Mouse (Mus musculus): Measurements from ENCODE around the gene Ucp2.

The Ucp2 gene

DNA sequence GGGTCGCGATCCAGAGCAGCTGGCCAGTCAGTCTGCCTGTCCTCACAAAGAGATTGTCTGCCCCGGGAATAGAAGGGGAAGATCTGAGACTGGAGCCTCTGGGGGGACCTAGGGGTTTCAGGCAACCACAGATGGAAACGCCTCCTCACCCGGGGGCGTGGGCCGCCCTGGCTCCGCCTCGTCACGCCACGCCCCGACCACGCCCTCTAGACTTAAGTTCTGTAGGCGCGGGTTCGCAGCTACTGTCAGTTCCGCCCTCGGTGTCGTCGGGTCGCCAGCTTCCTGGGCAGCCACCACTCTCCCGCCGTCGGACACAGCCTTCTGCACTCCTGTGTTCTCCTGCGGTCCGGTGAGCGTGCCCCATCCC is at the start of gene Ucp2:
Gene Ucp2, plus strand, starts transcription at position 221 of the 367 bp plus-strand sequence.
- DNase-seq, result peak; percentile 48

GRCm38 (mm10) chr7:100443728-100444127 is 49.4 kb upstream of the Ucp2 start:
- DNase-seq, result no peak

DNA sequence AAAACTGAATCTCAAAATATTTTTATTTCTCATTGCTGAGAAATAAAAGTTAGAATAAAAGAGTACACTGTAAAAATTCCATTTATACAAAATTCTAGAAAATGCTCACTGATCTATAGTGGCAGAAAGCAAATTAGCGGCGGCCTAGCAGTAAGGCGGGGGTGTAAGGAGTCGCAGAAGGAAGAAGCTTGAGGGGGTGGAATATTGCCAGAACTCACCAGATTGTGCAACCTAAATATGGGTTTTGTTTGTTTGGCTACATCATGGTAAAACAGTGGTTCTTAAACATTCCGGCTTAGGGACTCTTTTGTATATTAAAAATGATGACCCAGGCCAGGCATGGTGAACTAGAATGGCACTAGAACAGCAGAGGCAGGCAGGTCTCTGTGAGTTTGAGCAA is 46.9 kb upstream of the Ucp2 start:
- DNase-seq, result no peak

DNA sequence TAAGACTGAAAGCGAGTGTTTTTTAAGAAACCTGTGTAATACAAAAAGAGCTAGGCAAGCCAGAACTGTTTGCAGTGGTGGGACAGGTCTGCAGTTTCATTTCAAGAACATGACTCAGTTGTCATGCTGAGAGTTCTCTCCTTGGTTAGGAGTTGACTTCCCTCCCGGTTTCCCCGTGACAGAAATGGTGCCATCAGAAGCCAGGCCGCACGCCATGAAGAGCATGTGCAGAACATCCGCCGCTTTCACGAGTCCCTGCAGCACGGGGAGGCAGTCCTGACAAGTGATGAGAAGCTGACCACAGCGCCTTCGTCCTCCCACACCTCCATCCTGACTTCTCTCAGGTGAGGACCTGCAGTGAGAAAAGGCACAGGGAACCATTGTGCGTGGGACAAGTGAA is 44.6 kb upstream of the Ucp2 start:
- no peak for DNase-seq

DNA sequence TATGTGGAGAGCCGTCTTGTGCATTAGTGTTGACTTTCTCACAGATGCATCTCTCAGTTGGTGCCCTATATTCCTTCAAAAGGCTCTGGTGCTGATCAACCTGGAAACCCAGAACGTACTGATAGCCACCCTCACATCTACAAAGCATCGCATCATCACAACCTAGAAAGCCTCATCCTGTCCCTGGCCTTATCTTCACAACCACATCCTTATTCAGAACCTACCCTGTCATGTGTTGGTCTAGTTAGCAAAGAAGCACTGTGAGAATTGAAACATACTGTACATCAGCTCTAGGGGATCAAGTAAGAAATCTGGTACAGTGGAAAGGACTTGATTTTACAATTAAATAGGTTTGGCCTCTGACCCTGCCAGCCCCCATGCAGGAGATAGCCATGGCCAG is 44.2 kb upstream of the Ucp2 start:
- no peak for DNase-seq

- no peak for DNase-seq
Measured at GRCm38 (mm10) chr7:100458153-100458552, 35.0 kb upstream of the Ucp2 start.

GRCm38 (mm10) chr7:100459862-100460261 is 33.3 kb upstream of the Ucp2 start:
- DNase-seq, result no peak

DNA sequence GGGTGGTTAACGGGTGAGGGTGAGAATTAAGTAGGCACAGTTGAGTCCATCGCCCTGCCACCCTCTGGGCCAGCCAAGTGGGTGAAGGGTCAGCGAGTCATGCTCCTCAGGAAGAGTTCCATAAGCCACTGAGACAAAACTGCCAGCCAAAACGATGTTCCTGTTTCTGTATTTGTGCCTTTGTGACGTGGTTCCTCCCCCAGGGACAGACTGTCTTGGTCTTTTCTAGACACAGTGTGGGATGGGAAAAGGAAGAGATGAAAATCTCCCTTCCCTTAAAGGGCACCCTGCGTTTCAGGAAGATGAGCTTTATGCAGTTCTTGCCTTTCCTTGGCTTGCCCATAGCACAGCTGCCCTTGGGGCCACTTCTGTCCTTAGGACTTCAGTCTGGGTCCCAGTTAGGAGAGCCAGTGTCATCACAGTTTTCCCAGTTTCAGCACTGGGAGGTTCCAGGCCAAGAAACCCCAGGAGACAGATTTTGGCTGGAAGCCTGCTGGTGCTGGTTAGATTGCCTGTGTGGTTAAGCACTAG is 31.5 kb upstream of the Ucp2 start:
- DNase-seq, result peak; percentile 62

- DNase-seq, result no peak
Measured at GRCm38 (mm10) chr7:100463194-100463593, 29.9 kb upstream of the Ucp2 start.

DNA sequence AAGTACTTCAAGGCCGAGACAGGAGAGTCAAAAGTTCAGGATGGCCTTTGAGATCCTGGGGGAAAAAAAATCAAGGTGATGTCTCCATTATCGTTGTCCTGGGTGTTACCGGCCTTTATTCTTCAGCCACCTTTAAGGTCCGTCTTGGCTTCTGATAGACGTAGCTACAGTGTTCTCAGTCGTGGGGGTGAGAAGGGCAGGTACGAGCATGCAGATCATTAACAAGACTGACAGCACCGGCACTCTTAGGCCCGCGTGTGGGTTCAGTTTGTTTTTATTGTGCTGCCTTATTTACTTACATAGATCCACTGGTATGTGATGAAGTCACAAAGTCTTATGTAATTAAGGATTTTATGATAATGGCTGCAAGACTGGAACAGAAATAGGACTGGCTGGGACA is 29.4 kb upstream of the Ucp2 start:
- no peak for DNase-seq

DNA sequence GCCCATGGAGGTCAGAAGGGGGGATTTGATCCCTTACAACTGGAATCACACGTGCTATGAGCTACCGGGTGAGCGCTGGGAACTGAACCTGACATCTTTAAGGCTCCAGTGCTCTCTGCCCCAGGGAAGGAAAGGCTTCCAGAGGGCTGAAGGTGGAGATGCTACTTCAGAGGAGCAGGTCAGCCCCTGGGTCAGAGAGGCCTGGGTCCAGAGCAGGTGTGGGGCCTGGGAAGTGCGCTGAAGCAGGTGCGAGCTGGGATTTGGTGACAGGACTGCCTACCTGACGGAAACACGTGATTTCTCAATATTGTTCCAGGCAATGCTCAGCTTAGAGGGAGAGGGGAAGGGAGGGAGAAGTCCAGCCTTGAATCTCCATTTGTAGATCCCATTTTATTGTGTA is 28.9 kb upstream of the Ucp2 start:
- no peak for DNase-seq

DNA sequence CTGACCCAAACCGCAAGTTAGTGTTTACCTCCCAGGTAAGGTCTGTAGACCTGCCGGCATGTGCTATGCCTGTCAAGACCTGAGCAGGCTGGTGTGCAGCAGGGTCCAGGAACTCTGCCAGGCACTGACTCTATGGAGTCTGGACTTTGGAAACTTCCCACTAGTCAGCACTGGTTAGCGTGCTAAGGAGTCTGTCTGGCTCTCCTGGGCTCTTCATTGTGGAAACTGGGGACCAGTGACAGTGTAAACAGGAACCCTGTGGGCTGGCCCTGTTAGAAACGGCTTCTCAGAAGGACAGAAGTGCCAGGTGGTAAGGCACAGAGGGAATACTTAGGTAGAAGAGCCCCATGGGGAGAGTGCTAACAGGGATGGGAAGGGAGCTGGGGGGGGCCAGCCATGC is 27.9 kb upstream of the Ucp2 start:
- DNase-seq, result no peak

DNA sequence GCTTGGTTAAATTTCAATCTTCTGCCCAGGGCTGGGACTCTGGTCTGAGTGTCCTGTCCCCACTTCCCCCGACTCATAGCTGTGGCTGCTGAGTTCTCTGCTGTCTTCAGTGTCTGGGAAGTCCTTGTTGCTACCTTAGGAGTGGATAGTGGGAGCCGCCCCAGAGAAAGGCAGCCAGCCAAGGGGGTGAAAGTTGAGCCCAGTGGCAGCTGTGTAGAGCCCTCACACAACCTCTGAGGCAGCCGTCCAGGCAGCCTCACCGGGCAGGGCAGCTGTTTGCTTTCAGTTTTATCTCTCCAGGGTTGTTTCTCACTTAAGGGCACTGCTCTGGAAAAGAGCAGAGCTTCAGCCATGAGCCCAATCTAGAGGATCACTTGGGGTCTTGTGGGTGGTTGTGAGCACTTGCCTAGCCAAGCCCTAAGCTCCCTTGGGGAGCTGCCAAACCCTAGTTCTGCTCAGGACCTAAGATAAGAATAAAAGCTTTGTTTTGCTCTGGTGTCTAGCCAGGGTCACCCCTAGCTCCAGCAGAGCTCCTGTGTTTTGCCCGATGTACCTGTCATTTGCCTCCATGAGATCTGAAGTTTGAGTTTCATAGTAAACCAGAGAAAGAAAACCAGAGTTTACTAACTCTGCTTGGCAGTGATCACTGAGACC is 27.4 kb upstream of the Ucp2 start:
- DNase-seq, result no peak

GRCm38 (mm10) chr7:100466781-100467510 is 26.2 kb upstream of the Ucp2 start:
- DNase-seq, result no peak

GRCm38 (mm10) chr7:100468761-100469160 is 24.4 kb upstream of the Ucp2 start:
- DNase-seq, result no peak

- DNase-seq, result no peak
Measured at GRCm38 (mm10) chr7:100469502-100469901, 23.6 kb upstream of the Ucp2 start.

DNA sequence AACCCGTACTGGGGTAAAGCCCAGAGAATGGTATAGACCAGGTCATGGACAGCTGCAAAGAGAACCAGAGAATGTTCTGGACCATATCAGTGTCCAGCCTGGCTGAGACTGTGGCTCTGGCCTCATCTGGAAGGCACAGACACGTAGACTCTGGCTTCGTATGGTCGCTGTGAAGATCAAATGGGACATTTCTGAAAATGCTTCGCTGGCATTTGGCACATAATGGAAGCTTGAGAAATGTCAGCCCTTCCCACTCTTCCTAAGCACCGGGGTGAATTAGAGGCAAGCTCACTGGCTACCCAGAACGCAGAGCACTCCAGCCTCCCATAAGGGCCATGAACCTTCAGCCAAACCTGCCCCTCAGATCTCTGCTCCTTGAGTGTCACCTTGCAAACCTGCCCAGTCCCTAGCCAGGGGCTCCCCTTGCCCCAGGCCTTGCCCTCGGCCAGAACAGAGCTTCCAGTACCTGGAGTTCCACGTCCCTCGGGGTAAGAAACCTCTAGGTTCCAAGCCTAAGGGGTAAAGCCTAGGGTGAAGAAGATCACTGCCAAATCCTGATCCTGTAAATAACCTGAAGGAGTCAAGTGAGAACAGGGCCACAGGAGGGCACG is 22.2 kb upstream of the Ucp2 start:
- no peak for DNase-seq

DNA sequence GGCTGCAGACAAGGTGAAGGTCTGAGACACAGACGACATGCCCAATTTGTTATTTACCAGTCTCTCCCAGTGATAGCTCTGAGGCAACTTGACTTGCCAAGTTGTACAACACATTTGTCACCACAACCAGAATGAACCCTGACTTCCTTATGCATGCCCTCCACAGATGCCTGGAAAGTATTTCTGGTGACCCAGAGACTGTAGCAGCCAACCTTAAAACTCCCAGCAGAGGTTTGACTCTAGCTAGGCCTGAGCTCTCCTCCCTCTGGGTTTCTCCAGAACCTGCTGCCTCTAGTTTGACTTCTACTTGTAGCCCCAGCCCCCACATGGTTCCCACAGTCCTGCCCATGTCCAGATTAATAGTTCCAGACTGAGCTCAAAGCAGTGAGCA is 21.7 kb upstream of the Ucp2 start:
- no peak for DNase-seq

DNA sequence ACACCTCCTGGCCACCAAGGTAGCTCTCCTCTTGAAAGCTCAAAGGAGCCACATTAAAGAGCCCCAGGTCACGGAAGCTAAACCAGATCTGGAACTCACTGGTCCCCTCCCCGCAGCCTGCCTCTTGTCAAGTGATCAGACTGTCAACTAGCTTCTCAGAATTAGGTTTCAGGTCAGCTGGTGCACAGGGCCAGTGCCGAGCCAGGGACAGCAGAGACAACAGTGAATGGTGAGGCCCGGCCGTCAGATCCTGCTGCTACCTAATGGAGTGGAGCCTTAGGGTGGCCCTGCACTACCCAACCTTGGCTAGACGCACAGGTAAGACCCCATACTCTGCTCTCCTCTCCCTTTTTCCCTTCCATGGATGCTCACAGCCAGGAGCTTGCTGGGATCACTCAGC is 20.4 kb upstream of the Ucp2 start, which contains the start of gene Ucp3:
Gene Ucp3, plus strand, starts transcription at position 214 of the 400 bp plus-strand sequence.
- no peak for DNase-seq

GRCm38 (mm10) chr7:100473846-100474454 is 19.2 kb upstream of the Ucp2 start:
- no peak for DNase-seq

- DNase-seq, result no peak
Measured at GRCm38 (mm10) chr7:100474680-100475079, 18.5 kb upstream of the Ucp2 start.

- DNase-seq, result no peak
Measured at GRCm38 (mm10) chr7:100479100-100479822, 13.9 kb upstream of the Ucp2 start.

- no peak for DNase-seq
Measured at GRCm38 (mm10) chr7:100479823-100480164, 13.3 kb upstream of the Ucp2 start.

All from right cerebral cortex, postnatal 25 days (tissue).